Mouse (Mus musculus) heart, embryonic 13.5 days (tissue): Measurements from ENCODE around the gene Gpc6. TPM values are rescaled to one million over a fixed set of nuclear protein-coding genes. Genes with fewer than 3 reads are reported as not detected.

Source experiments
- ATAC-seq: fragments of 200-750 bp; cut with Nextera tagmentation; 2 replicates; pipeline ENCODE4 v1.8.0; 2017; ENCODE audit warnings: moderate TSS enrichment; ENCODE audit not compliant: insufficient number of reproducible peaks, low FRiP score, low TSS enrichment; ENCODE audit errors: extremely low read depth
- H3K27ac ChIP-seq: fragments of 300-500 bp; sonication (generic); replicated peaks from 2 replicates; pipeline ENCODE4 v1.5.1; 2015; ENCODE audit warnings: moderate library complexity, mild to moderate bottlenecking, inconsistent platforms
- H3K27me3 ChIP-seq: fragments of 300-500 bp; sonication (generic); replicated peaks from 2 replicates; pipeline ENCODE4 v1.6.1; 2015; ENCODE audit warnings: mild to moderate bottlenecking, inconsistent platforms
- H3K36me3 ChIP-seq: fragments of 300-500 bp; sonication (generic); 2 replicates; pipeline ENCODE4 v1.6.1; 2015; ENCODE audit warnings: mild to moderate bottlenecking, inconsistent platforms
- H3K4me1 ChIP-seq: fragments of 300-500 bp; sonication (generic); 2 replicates; pipeline ENCODE4 v1.6.1; 2015; ENCODE audit warnings: inconsistent platforms
- H3K4me2 ChIP-seq: fragments of 300-500 bp; sonication (generic); 2 replicates; pipeline ENCODE4 v1.6.1; 2015; ENCODE audit warnings: inconsistent platforms, mild to moderate bottlenecking, moderate library complexity
- H3K4me3 ChIP-seq: fragments of 300-500 bp; sonication (generic); 2 replicates; pipeline ENCODE4 v1.5.1; 2015; ENCODE audit warnings: moderate library complexity, mild to moderate bottlenecking, inconsistent platforms
- H3K9ac ChIP-seq: fragments of 300-500 bp; sonication (generic); 2 replicates; pipeline ENCODE4 v1.6.1; 2015; ENCODE audit warnings: inconsistent platforms, mild to moderate bottlenecking, moderate library complexity
- H3K9me3 ChIP-seq: fragments of 300-500 bp; sonication (generic); 2 replicates; pipeline ENCODE4 v1.6.1; 2016; ENCODE audit warnings: inconsistent platforms
- WGBS: fragments of 180-500 bp; shearing (Covaris S2); methylation state at CpG from one replicate; pipeline ENCODE4 v1.1.7; 2015; ENCODE audit warnings: mixed read lengths; 5-methylcytosine and 5-hydroxymethylcytosine counted together
- polyA plus RNA-seq: library from polyadenylated mRNA; unstranded; fragments of >200 nt; fragmentation: Nextera tagmentation; extraction: Ambion mirVana; gene quantifications from 2 replicates; pipeline ENCODE4 v1.2.1, GENCODE M21; 2015

Gpc6 gene
- polyA plus RNA-seq, 1 experiment from 2014 or later, result 13.1 TPM

DNA sequence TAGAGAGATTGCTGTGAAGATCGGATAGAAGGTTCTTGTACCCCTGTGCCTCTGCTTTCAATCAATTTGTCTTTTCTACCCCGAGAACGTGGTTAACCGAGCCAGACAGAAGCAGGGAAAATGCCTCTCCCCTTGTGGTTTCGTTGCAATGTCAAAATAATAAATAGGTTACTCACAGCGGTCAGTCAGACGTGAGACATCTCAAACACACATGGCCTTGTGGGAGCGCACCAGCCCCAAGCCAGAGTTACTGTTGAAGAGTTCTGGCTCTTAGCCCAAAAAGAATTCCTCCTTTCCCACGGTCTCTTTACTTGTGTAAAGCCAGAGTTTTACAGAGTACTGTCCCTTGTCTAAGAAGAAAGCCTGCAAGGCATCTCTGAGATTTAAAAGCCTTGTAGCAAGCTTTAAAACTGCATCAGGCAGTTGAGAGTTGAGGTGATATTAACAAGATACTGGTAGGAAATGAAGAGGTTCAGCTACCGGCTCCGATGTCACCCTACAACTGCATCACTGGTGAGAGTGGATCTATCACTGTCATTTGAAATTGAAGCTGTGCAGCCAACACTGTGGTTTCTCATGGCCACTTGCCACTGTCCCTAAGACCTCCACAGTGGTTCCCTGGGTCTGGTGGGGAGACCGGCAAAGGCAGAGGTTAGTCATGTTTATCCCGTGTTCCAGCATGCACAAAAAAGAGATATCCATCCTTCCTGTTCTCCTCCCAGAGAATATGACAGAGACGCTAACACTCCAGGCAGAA, 916.9 kb downstream of the Gpc6 start:
- Histone ChIP-seq H3K9ac (no peak overlapping the region), H3K27ac (no peak overlapping the region), H3K36me3 (no peaks in the 10 kb centered on the region), H3K27me3 (0 out of 2 replicates have a peak, but pooled peaks cover 3% of the 10 kb centered on the region), H3K4me1 (0 out of 2 replicates have a peak, but pooled peaks cover 3% of the 10 kb centered on the region), H3K4me2 (no peak overlapping the region), H3K9me3 (no peaks in the 10 kb centered on the region), H3K4me3 (no peak overlapping the region)
- 66% methylated on average over 14 of the region's 14 CpGs for WGBS
- ATAC-seq, result no peak

DNA sequence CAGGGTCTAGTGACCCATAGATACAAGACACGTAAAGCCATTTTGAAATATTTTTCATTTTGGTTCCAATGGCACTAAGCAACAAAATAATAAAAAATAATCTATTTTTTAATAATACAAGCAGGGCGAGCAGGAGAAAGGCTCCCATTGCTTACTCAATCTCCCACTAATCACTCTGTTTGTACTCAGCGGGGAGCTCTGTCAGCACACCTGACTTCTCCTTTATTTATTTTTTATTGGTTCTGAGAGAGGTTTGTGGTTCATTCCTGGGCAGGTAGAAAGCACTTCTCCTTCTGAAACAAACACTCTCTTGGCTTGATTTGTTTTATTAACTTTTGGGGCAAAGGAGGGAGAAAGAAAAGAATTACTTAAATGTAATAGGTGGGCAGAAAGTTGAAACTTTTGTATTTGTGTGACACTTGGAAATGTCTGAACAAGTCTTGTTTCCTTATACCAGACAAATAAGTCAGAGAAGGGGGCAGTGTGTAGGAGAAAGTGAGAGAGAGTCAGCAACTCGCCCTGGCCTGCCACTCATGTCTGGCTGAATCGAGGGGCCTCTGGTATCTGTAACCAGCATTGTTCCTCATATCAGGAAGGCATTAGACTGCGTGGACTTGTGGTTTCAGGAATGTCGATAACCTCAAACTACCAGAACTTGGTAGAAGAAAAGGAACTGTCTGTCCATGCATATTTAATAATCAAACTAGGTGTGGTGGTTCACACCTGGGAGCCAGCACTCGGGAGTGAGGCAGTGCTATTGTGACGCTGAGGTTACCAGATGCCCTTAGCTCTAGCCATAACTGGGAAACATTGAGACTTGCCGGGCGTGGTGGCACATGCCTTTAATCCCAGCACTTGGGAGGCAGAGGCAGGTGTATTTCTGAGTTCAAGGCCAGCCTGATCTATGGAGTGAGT, 924.7 kb downstream of the Gpc6 start:
- Histone ChIP-seq H3K27ac (no peak overlapping the region), H3K4me2 (no peak overlapping the region), H3K36me3 (no peaks in the 10 kb centered on the region), H3K9ac (no peak overlapping the region), H3K9me3 (no peaks in the 10 kb centered on the region), H3K4me3 (no peak overlapping the region), H3K4me1 (no peaks in the 10 kb centered on the region), H3K27me3 (no peaks in the 10 kb centered on the region)
- 64% methylated on average over 11 of the region's 11 CpGs for WGBS
- ATAC-seq, result no peak

DNA sequence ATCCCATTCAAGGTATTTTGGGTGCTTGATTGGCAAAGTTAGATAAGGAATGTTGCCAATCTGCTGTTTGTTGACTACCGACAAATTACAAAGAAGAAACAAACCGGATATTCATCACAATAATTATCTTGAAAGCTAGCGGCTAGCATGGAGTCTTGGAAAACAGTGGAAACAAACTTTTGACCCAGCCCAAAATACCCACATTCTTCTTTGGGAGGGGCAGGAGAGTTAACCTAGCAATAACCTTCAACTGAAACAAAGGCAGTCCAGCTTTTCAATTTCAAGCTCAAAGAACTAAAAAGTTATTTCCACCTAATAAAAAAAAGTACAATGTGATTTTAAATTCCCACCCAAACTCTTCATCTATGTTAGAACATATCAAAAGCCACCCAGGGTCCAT, 927.2 kb downstream of the Gpc6 start:
- no peaks in the 10 kb centered on the region for H3K4me1 ChIP-seq
- no peaks in the 10 kb centered on the region for H3K27me3 ChIP-seq
- H3K4me2 ChIP-seq, result no peak overlapping the region
- ATAC-seq, result no peak
- no peaks in the 10 kb centered on the region for H3K36me3 ChIP-seq
- WGBS, result 78% methylated on average over 3 of the region's 3 CpGs
- H3K9ac ChIP-seq, result no peak overlapping the region
- 0 out of 2 replicates have a peak, but pooled peaks cover 3% of the 10 kb centered on the region for H3K9me3 ChIP-seq
- no peak overlapping the region for H3K4me3 ChIP-seq
- no peak overlapping the region for H3K27ac ChIP-seq

DNA sequence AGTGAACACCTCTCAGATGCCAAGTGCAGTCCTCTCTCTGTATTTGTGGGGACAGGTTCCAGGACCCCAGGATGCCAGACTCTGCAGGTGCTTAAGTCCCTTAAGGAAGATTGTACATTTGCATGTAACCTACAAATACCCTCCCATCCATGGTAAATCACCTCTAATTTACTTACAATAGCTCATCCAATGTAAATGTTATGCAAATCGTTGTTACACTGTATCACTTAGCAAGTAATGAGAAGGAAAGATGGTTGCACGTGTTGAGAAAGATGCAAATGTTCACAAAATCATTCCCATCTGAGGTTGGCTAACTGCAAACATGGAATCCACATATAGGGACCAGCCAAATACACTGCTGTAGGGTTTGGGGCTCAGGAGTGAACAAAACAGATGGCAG, 927.7 kb downstream of the Gpc6 start:
- Histone ChIP-seq H3K4me3 (no peak overlapping the region), H3K9ac (no peak overlapping the region), H3K9me3 (0 out of 2 replicates have a peak, but pooled peaks cover 3% of the 10 kb centered on the region), H3K27me3 (no peaks in the 10 kb centered on the region), H3K36me3 (no peaks in the 10 kb centered on the region), H3K4me2 (no peak overlapping the region), H3K4me1 (no peaks in the 10 kb centered on the region), H3K27ac (no peak overlapping the region)
- ATAC-seq, result no peak
- WGBS, result 83% methylated on average over 2 of the region's 2 CpGs

DNA sequence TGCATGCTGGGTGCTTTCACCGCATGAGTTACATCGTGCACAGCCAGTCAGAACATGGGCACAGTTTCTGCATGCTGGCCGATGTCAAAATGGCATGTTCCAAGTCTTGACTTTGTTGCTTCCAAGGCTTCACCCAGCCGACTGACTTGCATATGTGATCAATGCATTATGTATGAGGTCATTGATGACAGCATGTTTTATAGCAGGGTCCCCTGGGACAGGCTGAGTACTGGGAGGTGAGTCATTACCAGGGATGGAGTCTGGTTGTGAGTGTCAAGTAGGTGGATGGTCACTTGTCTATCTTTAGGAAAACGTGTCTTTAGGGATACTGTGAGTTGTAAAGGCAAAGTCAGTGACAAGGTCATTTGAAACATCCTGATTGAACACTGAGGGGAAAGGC, 929.4 kb downstream of the Gpc6 start:
- H3K4me1 ChIP-seq, result no peaks in the 10 kb centered on the region
- H3K9ac ChIP-seq, result no peak overlapping the region
- ATAC-seq, result no peak
- WGBS, result 75% methylated on average over 5 of the region's 5 CpGs
- H3K36me3 ChIP-seq, result no peaks in the 10 kb centered on the region
- H3K9me3 ChIP-seq, result 0 out of 2 replicates have a peak, but pooled peaks cover 3% of the 10 kb centered on the region
- H3K27ac ChIP-seq, result no peak overlapping the region
- no peaks in the 10 kb centered on the region for H3K27me3 ChIP-seq
- no peak overlapping the region for H3K4me3 ChIP-seq
- H3K4me2 ChIP-seq, result no peak overlapping the region

DNA sequence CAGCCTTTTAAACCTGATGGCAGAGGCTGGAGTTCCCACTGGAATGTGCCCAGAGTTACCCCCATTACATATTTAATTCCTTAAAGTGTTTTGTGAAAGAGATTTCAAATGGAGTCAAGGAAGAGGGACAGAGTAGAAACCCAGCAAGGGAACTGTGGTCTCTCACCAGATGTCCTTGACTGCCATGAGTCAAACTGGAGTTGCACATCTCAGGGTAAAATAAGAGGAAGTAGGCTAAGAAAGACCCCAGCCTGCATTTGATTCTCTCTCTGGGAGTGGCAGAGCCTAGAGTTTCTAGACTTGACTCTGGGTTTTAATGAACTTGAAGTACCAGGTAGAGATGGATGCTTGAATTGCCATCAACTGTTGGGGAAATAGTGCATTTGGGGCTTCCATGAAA, 946.2 kb downstream of the Gpc6 start:
- Histone ChIP-seq H3K4me3 (no peak overlapping the region), H3K4me2 (no peak overlapping the region), H3K9me3 (no peaks in the 10 kb centered on the region), H3K4me1 (0 out of 2 replicates have a peak, but pooled peaks cover 2% of the 10 kb centered on the region), H3K27ac (no peak overlapping the region), H3K36me3 (no peaks in the 10 kb centered on the region), H3K27me3 (no peaks in the 10 kb centered on the region), H3K9ac (no peak overlapping the region)
- no peak for ATAC-seq

DNA sequence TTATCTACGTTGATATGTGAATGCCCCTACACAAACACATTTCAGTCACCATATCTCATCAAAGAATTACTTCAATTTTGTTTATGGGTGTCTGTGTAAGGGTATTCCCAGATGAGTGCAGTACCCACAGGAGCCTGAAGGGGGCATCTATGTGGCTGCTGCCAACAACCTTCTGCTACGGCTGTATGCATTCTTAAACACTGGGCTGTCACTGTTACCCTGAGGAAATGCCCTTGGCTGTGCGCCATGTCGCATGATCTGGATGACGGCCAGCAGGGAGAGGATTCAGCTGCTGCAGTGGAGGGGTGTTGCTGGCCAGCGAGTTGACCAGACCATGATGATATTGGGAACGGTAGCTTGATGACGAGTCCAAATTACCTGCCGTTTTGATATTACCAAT, 954.2 kb downstream of the Gpc6 start:
- Histone ChIP-seq H3K4me1 (no peaks in the 10 kb centered on the region), H3K4me2 (no peak overlapping the region), H3K4me3 (no peak overlapping the region), H3K9ac (no peak overlapping the region), H3K36me3 (no peaks in the 10 kb centered on the region), H3K27ac (no peak overlapping the region), H3K27me3 (0 out of 2 replicates have a peak, but pooled peaks cover 3% of the 10 kb centered on the region), H3K9me3 (0 out of 2 replicates have a peak, but pooled peaks cover 4% of the 10 kb centered on the region)
- ATAC-seq, result no peak
- 71% methylated on average over 9 of the region's 9 CpGs for WGBS

DNA sequence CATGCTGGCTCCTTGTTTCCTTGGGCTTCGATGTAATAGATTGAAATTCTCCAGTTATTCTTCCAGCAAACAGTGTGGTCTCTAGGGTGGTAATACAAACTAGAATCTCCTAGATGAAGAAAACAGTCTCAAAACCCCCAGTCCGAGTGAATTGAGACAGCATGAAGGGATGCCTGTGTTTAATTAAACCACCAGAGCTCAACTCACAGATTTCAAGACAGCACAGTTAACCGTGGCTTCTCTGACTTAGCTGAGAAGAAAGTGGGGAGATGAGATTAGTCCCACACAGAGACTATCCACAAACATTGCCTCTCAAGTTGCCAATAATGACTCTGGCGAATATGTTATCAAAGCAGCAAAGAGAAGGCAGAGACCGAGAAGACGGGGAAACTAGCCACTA, 956.0 kb downstream of the Gpc6 start:
- no peak for ATAC-seq
- no peak overlapping the region for H3K4me2 ChIP-seq
- no peaks in the 10 kb centered on the region for H3K36me3 ChIP-seq
- 0 out of 2 replicates have a peak, but pooled peaks cover 3% of the 10 kb centered on the region for H3K27me3 ChIP-seq
- H3K9ac ChIP-seq, result no peak overlapping the region
- no peak overlapping the region for H3K27ac ChIP-seq
- WGBS, result 64% methylated on average over 6 of the region's 6 CpGs
- 0 out of 2 replicates have a peak, but pooled peaks cover 4% of the 10 kb centered on the region for H3K9me3 ChIP-seq
- H3K4me1 ChIP-seq, result no peaks in the 10 kb centered on the region
- H3K4me3 ChIP-seq, result no peak overlapping the region

DNA sequence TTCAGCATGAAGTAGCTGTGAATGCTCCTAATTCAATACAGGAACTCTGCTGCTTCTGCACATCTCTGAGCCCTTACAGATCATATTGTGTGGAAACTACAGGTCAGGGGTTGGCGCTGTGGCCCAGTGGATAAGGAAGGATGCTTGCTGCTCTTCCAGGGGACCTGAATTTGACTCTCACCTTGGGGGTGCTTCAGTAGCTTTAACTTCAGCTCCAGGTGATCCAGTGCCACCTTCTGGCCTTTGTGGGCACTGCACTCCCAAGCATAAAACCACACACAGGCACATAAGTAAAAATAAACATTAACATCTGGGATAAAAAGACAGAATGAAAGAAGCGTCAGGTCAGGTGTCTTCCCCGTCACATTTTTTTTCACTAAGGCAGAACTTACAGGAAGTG, 957.1 kb downstream of the Gpc6 start:
- Histone ChIP-seq H3K36me3 (no peaks in the 10 kb centered on the region), H3K4me3 (no peak overlapping the region), H3K27me3 (0 out of 2 replicates have a peak, but pooled peaks cover 3% of the 10 kb centered on the region), H3K9me3 (0 out of 2 replicates have a peak, but pooled peaks cover 4% of the 10 kb centered on the region), H3K9ac (no peak overlapping the region), H3K4me1 (no peaks in the 10 kb centered on the region), H3K27ac (no peak overlapping the region), H3K4me2 (no peak overlapping the region)
- WGBS, result 54% methylated on average over 3 of the region's 3 CpGs
- ATAC-seq, result no peak

DNA sequence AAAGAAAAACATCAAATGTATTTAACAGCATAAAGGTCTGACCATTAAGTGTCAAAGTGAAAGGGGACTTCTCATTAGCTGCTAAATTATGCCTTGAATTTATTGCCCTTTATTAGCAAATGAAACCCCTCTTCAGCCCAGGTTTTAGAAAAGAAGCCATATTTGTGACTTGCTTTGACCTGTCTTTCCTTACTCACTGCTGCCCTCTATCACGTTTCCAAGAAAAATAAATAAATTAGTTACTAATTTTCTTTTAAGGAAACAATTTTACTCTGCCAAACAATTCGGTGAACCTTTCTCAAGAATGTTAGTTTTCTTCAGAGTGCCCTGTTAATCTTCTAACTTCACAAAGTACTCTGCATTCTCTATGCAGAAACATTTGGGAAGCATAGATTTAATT, 964.5 kb downstream of the Gpc6 start:
- H3K27ac ChIP-seq, result no peak overlapping the region
- H3K36me3 ChIP-seq, result no peaks in the 10 kb centered on the region
- no peak overlapping the region for H3K4me2 ChIP-seq
- no peak overlapping the region for H3K9ac ChIP-seq
- no peak overlapping the region for H3K4me3 ChIP-seq
- WGBS, result 55% methylated on average over 2 of the region's 2 CpGs
- no peaks in the 10 kb centered on the region for H3K9me3 ChIP-seq
- no peak for ATAC-seq
- 0 out of 2 replicates have a peak, but pooled peaks cover 6% of the 10 kb centered on the region for H3K4me1 ChIP-seq
- H3K27me3 ChIP-seq, result 0 out of 2 replicates have a peak, but pooled peaks cover 3% of the 10 kb centered on the region

DNA sequence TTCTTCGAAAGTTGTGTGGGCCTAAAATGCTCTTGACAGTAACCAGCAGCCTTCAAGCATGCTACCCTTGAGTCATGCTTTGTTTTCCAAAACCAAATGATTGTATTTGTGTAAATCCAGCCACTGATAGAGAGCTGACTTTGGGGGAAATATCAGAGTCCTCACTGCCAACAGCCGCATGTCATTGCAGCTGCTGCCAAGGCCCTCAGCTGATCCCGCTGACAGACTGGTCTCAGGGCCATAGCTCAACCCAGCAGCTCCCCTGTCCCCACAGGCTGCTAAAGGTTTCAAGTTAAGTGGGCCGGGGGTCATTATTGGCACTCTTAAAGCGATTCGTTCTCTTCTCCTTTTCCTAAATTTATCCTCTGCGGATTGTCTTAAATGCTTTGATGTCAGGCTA, 966.3 kb downstream of the Gpc6 start:
- ATAC-seq, result no peak
- WGBS, result 40% methylated on average over 7 of the region's 7 CpGs
- H3K9ac ChIP-seq, result no peak overlapping the region

More for the DNA sequence above, 966.3 kb downstream of the Gpc6 start:
- no peak overlapping the region for H3K4me3 ChIP-seq
- no peaks in the 10 kb centered on the region for H3K9me3 ChIP-seq
- no peaks in the 10 kb centered on the region for H3K36me3 ChIP-seq
- H3K27me3 ChIP-seq, result 0 out of 2 replicates have a peak, but pooled peaks cover 3% of the 10 kb centered on the region
- no peak overlapping the region for H3K27ac ChIP-seq
- H3K4me1 ChIP-seq, result 0 out of 2 replicates have a peak, but pooled peaks cover 6% of the 10 kb centered on the region
- H3K4me2 ChIP-seq, result no peak overlapping the region
